Mouse (Mus musculus) embryonic fibroblast, embryonic 13.5 days (primary cell): ENCODE measurements around the gene Arvcf.

Experiments used
- CTCF ChIP-seq: IDR thresholded peaks from 2 replicates; pipeline ENCODE4 v1.5.1; 2011; ENCODE audit warnings: mild to moderate bottlenecking, control low read depth, low read length, moderate library complexity, borderline replicate concordance; ENCODE audit not compliant: insufficient read depth
- POLR2A ChIP-seq: IDR thresholded peaks from 2 replicates; pipeline ENCODE4 v1.6.1; 2011; ENCODE audit warnings: low read depth, mild to moderate bottlenecking, control low read depth, low read length, moderate library complexity

DNA sequence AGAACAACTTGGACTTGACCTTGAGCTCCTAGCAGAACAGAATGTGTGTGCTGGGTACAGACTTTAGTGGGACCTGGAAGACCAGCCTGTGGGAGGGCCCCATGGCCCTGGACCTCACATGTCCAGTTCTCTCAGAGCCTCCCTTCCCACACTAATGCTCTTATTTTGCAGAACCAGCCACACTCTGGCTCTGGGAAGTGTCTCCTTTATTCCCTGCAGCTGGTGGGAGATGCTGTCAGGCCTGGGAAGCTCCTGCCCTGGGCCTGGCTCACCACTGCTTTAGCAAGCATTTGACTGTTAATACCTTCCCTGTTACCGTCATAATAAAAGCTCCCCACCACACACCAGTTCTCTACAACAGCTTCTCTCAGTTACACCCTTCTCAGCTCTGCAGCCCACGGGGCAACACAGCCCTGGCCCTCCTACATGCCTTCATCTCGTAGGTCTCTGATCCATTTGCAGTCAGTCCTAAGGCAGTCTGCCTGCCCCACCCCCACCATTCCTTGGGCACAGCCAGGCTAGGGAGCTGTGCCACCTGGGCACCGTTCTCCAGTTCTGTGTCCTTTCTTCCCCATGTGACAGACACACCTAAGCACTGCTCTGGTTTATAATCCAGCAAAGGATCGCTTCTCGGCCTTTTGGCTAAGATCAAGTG is 12.3 kb downstream of the Arvcf start:
- TF ChIP-seq CTCF, result no peak
- no peak for TF ChIP-seq POLR2A
